Mouse (Mus musculus): ENCODE data around the gene Cfap45. TPM values are rescaled to one million over a fixed set of nuclear protein-coding genes. Genes with fewer than 3 reads are reported as not detected.
A peak's percentile ranks its signal among the peaks of the same experiment; 100 is the strongest.

Cfap45 gene
- polyA plus RNA-seq, 1 experiment from 2014 or later: 1.3 TPM

DNA sequence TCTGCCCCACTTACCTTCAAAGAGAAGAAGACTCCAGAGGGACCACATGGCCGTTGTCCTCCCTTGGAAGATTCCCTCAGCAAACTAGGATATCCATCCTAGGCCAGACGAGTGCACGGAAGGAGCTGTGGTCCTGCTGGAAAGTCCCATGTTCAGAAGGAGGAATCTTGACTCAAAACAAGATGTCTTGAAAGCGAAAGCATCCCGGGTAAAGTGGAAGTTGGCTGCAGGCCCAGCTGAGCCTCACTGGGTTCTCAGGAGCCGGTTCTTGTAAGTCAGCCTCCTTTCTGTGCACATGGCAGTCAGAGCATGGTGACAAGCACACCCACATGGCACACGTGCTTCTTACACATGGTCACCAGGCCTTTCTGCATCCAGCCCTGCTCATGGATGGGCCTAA lies 69.8 kb downstream of the Cfap45 start, which contains the start of gene Slamf8:
TSS of gene Slamf8 (minus strand) at position 184 of the 400 bp plus-strand sequence.
- Histone ChIP-seq H3K4me3 (no peak within 1 kb of the TSS), H3K36me3 (replicated peaks) (no peaks in the 10 kb centered on the region), H3K9me3 (no peaks in the 10 kb centered on the region), H3K4me1 (peaks cover 16% of the 10 kb centered on the region), H3K27me3 (replicated peaks; ENCODE audit: low read depth, poor library complexity, severe bottlenecking) (peaks cover 26% of the 10 kb centered on the region), H3K27ac (replicated peaks) (no peak within 1 kb of the TSS)
- DNase-seq (ENCODE audit: low spot score): no peak
- WGBS: 88% methylated on average over 7 of the region's 7 CpGs

DNA sequence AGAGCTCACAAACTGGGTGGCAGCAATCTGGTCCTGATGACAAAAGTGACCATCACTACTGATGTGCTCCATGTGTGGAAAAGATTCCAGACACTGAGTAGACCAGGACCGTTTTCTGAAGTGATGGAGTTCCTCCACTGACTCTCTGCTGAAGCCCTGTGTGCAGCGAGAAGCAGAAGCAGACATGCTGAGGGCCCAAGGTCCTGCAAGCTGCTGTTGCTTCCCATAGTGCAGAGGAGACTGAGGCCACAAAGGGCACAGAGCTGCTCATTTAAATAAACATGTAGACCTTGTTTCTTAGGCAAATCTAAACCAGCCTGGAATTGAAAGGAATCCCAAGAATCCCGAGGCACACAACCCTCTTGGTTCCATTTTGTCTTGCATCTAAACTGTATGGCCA lies 72.7 kb downstream of the Cfap45 start:
- DNase-seq (ENCODE audit: low spot score): no peak
- no peaks in the 10 kb centered on the region for H3K36me3 ChIP-seq (replicated peaks)
- H3K4me3 ChIP-seq: no peak overlapping the region
- H3K9me3 ChIP-seq: no peaks in the 10 kb centered on the region
- H3K27me3 ChIP-seq (replicated peaks; ENCODE audit: low read depth, poor library complexity, severe bottlenecking): no peaks in the 10 kb centered on the region; the same call in 1 of the 2 replicates
- H3K27ac ChIP-seq (replicated peaks): no peak overlapping the region
- WGBS: 65% methylated on average over 3 of the region's 3 CpGs
- no peaks in the 10 kb centered on the region for H3K4me1 ChIP-seq

DNA sequence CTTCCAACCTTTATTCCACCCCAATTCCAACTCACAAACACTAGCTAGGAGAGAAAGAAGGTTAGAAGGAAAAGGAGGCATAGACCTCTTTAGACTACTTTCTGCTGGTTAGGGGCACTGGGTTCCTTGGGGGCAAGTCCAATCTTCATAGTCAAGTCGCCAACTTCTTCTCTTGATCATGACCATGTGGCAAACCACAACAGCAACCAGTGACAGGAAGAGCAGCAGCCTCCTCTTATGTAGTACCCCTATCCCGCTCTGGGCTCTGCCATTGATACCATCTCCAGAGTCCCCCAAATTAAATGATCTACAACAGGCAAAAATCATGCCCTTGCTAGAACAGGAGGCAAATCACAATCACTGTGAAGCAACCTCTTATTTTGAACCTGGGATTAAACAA lies 73.4 kb downstream of the Cfap45 start:
- no peaks in the 10 kb centered on the region; the same call in 1 of the 2 replicates for H3K27me3 ChIP-seq (replicated peaks; ENCODE audit: low read depth, poor library complexity, severe bottlenecking)
- H3K4me1 ChIP-seq: no peaks in the 10 kb centered on the region
- 81% methylated on average over 2 of the region's 2 CpGs for WGBS
- DNase-seq (ENCODE audit: low spot score): no peak
- no peaks in the 10 kb centered on the region for H3K9me3 ChIP-seq
- H3K36me3 ChIP-seq (replicated peaks): no peaks in the 10 kb centered on the region
- H3K4me3 ChIP-seq: no peak overlapping the region
- no peak overlapping the region for H3K27ac ChIP-seq (replicated peaks)

DNA sequence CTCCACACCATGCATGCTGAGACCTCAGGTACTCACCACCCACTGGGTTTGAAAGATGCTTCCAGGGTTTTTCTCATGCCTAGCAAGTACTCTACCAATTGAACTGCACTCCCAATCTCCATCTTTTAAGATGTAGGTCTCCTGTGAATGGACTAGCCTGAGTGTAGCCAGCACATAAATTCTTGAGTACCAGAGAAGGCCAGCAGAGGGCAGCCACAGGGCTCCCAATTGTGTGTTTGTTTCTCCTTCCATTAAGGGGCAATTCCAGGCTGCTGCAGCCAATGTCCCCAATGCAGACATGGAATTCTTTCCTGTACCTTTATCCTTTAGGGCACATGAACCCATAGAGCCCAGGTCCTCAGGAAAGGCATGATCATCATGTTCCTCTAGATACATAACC lies 73.9 kb downstream of the Cfap45 start:
- H3K27ac ChIP-seq (replicated peaks): no peak overlapping the region
- H3K9me3 ChIP-seq: no peaks in the 10 kb centered on the region
- no peaks in the 10 kb centered on the region for H3K36me3 ChIP-seq (replicated peaks)
- no peak overlapping the region for H3K4me3 ChIP-seq
- H3K4me1 ChIP-seq: no peaks in the 10 kb centered on the region
- peak; percentile 67 for DNase-seq (ENCODE audit: low spot score)
- no peaks in the 10 kb centered on the region; the same call in 1 of the 2 replicates for H3K27me3 ChIP-seq (replicated peaks; ENCODE audit: low read depth, poor library complexity, severe bottlenecking)

Other genes with a start within 250 kb of the Cfap45 start
- 1.2 and 1.4 TPM in 2 replicates for gene Atp1a2, start 222.7 kb upstream of the Cfap45 start, polyA plus RNA-seq (2016; fragmentation: Nextera tagmentation; extraction: Ambion mirVana)
- gene Kcnj9, start 191.5 kb upstream of the Cfap45 start, polyA plus RNA-seq (2016; fragmentation: Nextera tagmentation; extraction: Ambion mirVana): 0.10 and 0.11 TPM in 2 replicates
- 0.09 and 0.15 TPM in 2 replicates for gene Kcnj10, start 179.6 kb upstream of the Cfap45 start, polyA plus RNA-seq (2016; fragmentation: Nextera tagmentation; extraction: Ambion mirVana)
- 10.2 and 11.1 TPM in 2 replicates for gene Pigm, start 144.3 kb upstream of the Cfap45 start, polyA plus RNA-seq (2016; fragmentation: Nextera tagmentation; extraction: Ambion mirVana)
- gene Slamf9, start 45.4 kb upstream of the Cfap45 start, polyA plus RNA-seq (2016; fragmentation: Nextera tagmentation; extraction: Ambion mirVana): not detected in 2 replicates
- 92.8 and 95.9 TPM in 2 replicates for gene Igsf9, start 39.0 kb upstream of the Cfap45 start, polyA plus RNA-seq (2016; fragmentation: Nextera tagmentation; extraction: Ambion mirVana)
- 75.1 and 82.5 TPM in 2 replicates for gene Tagln2, start 20.8 kb upstream of the Cfap45 start, polyA plus RNA-seq (2016; fragmentation: Nextera tagmentation; extraction: Ambion mirVana)
- gene Vsig8, start 35.1 kb downstream of the Cfap45 start, polyA plus RNA-seq (2016; fragmentation: Nextera tagmentation; extraction: Ambion mirVana): 0.12 TPM in 1 of 2 replicates, not detected in the other
- gene Slamf8, start 69.8 kb downstream of the Cfap45 start, polyA plus RNA-seq (2016; fragmentation: Nextera tagmentation; extraction: Ambion mirVana): not detected in 2 replicates
- 0.25 TPM in 1 of 2 replicates, not detected in the other for gene Fcrl6, start 81.8 kb downstream of the Cfap45 start, polyA plus RNA-seq (2016; fragmentation: Nextera tagmentation; extraction: Ambion mirVana)
- gene Dusp23, start 112.2 kb downstream of the Cfap45 start, polyA plus RNA-seq (2016; fragmentation: Nextera tagmentation; extraction: Ambion mirVana): 9.4 and 9.9 TPM in 2 replicates
- not detected in 2 replicates for gene Crp, start 177.3 kb downstream of the Cfap45 start, polyA plus RNA-seq (2016; fragmentation: Nextera tagmentation; extraction: Ambion mirVana)